9 mouse cellular contexts compared by ENCODE assay signal in genomic region chr9:73102181-73102580, GRCm38 (mm10). TPM values are rescaled to one million over a fixed set of nuclear protein-coding genes. Genes with fewer than 3 reads are reported as not detected.
DNase-seq lines count a peak whose midpoint lies in the region; ATAC-seq and TF ChIP-seq lines count a peak whose summit lies in the region.
"Had no signal": no experiment of that assay in that cellular context is flagged by ENCODE, and none has a peak within 500 bp of the region (broad histone marks: within the 10 kb centered on the region; RNA-seq: fewer than 3 reads in every experiment).

TSS of gene Gm20509 (plus strand) at chr9:73102470.

- H3K9me3 ChIP-seq in forebrain, embryonic 10.5 days, result no peaks in the 10 kb centered on the region
- H3K9me3 ChIP-seq in intestine, embryonic 16.5 days (ENCODE audit: control insufficient read depth, low read length), result no peaks in the 10 kb centered on the region
- H3K9me3 ChIP-seq in neural tube, embryonic 12.5 days, result no peaks in the 10 kb centered on the region

- WGBS in forebrain, embryonic 10.5 days, result 93% methylated on average over 4 of the region's 4 CpGs
- 97% methylated on average over 4 of the region's 4 CpGs for WGBS in intestine, embryonic 16.5 days
- WGBS in neural tube, embryonic 12.5 days, result 89% methylated on average over 4 of the region's 4 CpGs

- ATAC-seq in intestine, embryonic 16.5 days, result no peak
- ATAC-seq in neural tube, embryonic 12.5 days (ENCODE audit: low FRiP score, low read depth), result no peak

- no peak within 1 kb of the TSS for H3K27ac ChIP-seq in left cerebral cortex, adult 2 months
- H3K27ac ChIP-seq in forebrain, embryonic 10.5 days, result peak within 1 kb of the TSS; percentile 80
- H3K27ac ChIP-seq in intestine, embryonic 16.5 days (ENCODE audit: low read length), result no peak within 1 kb of the TSS
- no peak within 1 kb of the TSS for H3K27ac ChIP-seq in neural tube, embryonic 12.5 days

- peak within 1 kb of the TSS; percentile 48 for H3K4me3 ChIP-seq in left cerebral cortex, adult 2 months
- peak within 1 kb of the TSS; percentile 60 for H3K4me3 ChIP-seq in forebrain, embryonic 10.5 days
- H3K4me3 ChIP-seq in intestine, embryonic 16.5 days (ENCODE audit: low read length), result peak within 1 kb of the TSS; percentile 52
- peak within 1 kb of the TSS; percentile 46 for H3K4me3 ChIP-seq in neural tube, embryonic 12.5 days

- peaks cover 56% of the 10 kb centered on the region for H3K27me3 ChIP-seq in forebrain, embryonic 10.5 days (ENCODE audit: poor library complexity, severe bottlenecking)
- H3K27me3 ChIP-seq in intestine, embryonic 16.5 days (replicated peaks; ENCODE audit: control insufficient read depth, insufficient read depth, low read length), result peaks cover 2% of the 10 kb centered on the region; the same call in 1 of the 2 replicates
- H3K27me3 ChIP-seq in neural tube, embryonic 12.5 days (replicated peaks), result peaks cover 36% of the 10 kb centered on the region

- peak within 1 kb of the TSS; percentile 97 for H3K4me2 ChIP-seq in intestine, embryonic 16.5 days (ENCODE audit: low read depth, low read length)
- peak within 1 kb of the TSS; percentile 90 for H3K4me2 ChIP-seq in neural tube, embryonic 12.5 days (replicated peaks)

- H3K9ac ChIP-seq in intestine, embryonic 16.5 days (ENCODE audit: low read depth, low read length), result peak within 1 kb of the TSS; percentile 74
- H3K9ac ChIP-seq in neural tube, embryonic 12.5 days, result peak within 1 kb of the TSS; percentile 66

- TF ChIP-seq CTCF in left cerebral cortex, adult 2 months (IDR thresholded peaks at IDR 0.05), result no peak

- no peak for DNase-seq in left cerebral cortex, adult 2 months (ENCODE audit: extremely low spot score in 1 of 2, low spot score in 2 of 2)
- DNase-seq in left cerebral cortex, adult 11 months (ENCODE audit: low spot score), result no peak
- DNase-seq in forebrain, embryonic 10.5 days (ENCODE audit: extremely low spot score, low spot score), result no peak
- DNase-seq in gastrocnemius, adult 18-20 months (ENCODE audit: low spot score), result no peak
- DNase-seq in ovary, adult 18-20 months (ENCODE audit: low spot score), result no peak
- no peak for DNase-seq in layer of hippocampus, postnatal 36 days
- DNase-seq: embryo, embryonic 11 days had no signal

- H3K36me3 ChIP-seq in forebrain, embryonic 10.5 days (replicated peaks), result no peaks in the 10 kb centered on the region
- H3K36me3 ChIP-seq in intestine, embryonic 16.5 days (ENCODE audit: control insufficient read depth, insufficient read depth, low read length), result no peaks in the 10 kb centered on the region
- H3K36me3 ChIP-seq in neural tube, embryonic 12.5 days, result no peaks in the 10 kb centered on the region

- peaks cover 10% of the 10 kb centered on the region for H3K4me1 ChIP-seq in forebrain, embryonic 10.5 days
- peaks cover 6% of the 10 kb centered on the region; the same call in 1 of the 2 replicates for H3K4me1 ChIP-seq in intestine, embryonic 16.5 days (ENCODE audit: control insufficient read depth, insufficient read depth, low read length)
- H3K4me1 ChIP-seq in neural tube, embryonic 12.5 days, result peaks cover 11% of the 10 kb centered on the region; the same call in 1 of the 2 replicates

- intact Hi-C loops in left cerebral cortex, adult 2 months (cut with DNase I), result no loop called here

RNA-seq across cellular contexts. Expression of gene Gm20509, which starts in this region (rescaled TPM):
- total RNA-seq in left cerebral cortex, adult 2 months (2021), result not detected
- not detected in 2 replicates for polyA plus RNA-seq in forebrain, embryonic 10.5 days (2016; fragmentation: Nextera tagmentation; extraction: Ambion mirVana)
- not detected in 2 replicates for polyA plus RNA-seq in intestine, embryonic 16.5 days (2015; fragmentation: Nextera tagmentation; extraction: Ambion mirVana)
- polyA plus RNA-seq in neural tube, embryonic 12.5 days (2016; fragmentation: Nextera tagmentation; extraction: Ambion mirVana), result not detected in 2 replicates
- total RNA-seq in gastrocnemius, adult 18-20 months (2021), result not detected
- not detected for total RNA-seq in layer of hippocampus, postnatal 36 days (2021)
